Mouse (Mus musculus): Measurements from ENCODE around the gene Zfp442. TPM values are rescaled to one million over a fixed set of nuclear protein-coding genes. Genes with fewer than 3 reads are reported as not detected.
"Not testable (repeated sequence)": the region's sequence is repeated elsewhere in the genome, so short reads cannot be mapped to it uniquely, and the experiment has no call there.

Zfp442 gene
- polyA plus RNA-seq, 1 experiment, result 0.59 TPM

DNA sequence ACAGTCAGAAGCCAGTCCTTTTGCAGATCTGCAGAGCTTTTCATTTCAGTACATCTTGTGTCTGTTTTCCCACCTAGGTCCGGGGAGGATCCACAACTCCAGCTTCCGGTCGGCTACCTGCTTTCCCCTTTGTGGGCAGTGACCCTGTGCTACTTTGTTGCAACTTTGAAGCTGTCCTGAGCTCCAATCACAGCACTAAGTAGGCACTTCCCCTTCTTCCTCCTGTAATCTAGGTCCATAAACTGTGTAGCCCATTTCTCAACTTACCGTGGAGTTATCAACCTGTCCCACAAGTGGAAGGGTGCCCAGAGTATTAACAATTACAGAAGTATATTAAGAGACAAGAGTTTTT lies 88.4 kb downstream of the Zfp442 start:
- peak overlapping the region; percentile 89 for H3K4me3 ChIP-seq (ENCODE audit: control insufficient read depth, low read depth, low read length)
- no peak for TF ChIP-seq POLR2A (IDR thresholded peaks at IDR 0.05; ENCODE audit: control insufficient read depth, low read depth, low read length)
- no peaks in the 10 kb centered on the region for H3K27me3 ChIP-seq (ENCODE audit: control insufficient read depth, insufficient read depth, low read length)
- H3K4me1 ChIP-seq (ENCODE audit: control insufficient read depth, insufficient read depth, low read length), result peaks cover 3% of the 10 kb centered on the region; the same call in 1 of the 2 replicates
- H3K36me3 ChIP-seq (ENCODE audit: control insufficient read depth, insufficient read depth, low read length), result no peaks in the 10 kb centered on the region
- H3K27ac ChIP-seq (ENCODE audit: control insufficient read depth, insufficient read depth, low read depth, low read length), result peak overlapping the region; percentile 46; the same call in 1 of the 2 replicates

DNA sequence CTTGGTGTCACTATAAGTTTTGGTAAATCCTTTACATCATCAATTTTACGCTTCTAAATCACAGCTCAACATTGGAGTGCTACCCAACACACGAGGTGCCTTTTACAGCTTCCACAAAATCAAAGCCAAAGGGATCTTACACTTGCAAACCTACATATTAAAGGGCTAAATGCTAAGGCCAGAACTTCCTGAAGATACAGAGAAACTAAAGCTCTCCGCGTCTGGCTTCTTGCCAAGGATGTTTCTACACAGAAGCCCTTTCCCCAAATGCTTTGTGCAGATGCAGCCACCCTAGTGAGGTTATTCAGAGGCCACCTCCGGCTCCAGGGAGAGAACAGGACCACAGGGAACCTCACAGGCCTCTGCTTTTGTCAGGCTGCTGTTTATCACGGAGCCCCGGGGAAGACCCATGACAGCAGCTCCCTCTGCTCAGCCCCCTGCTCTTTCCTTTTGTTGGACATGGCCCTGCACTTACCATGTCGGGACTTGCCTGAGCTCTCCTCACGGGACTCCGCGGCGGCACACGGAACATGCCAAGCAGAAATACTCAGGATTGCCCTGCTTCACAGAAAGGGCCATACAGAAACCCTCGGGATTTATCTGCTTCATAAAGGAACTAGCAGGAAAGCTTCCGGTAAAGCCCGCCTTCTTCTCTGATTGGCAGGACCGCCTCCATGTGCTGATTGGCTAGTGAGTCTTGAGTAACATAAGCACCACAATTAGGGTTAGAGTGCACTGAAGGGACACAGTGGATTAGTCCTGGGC lies 89.0 kb downstream of the Zfp442 start, which contains the start of gene 3300002I08Rik:
TSS of gene 3300002I08Rik (minus strand) at position 653 of the 765 bp plus-strand sequence.
- H3K4me1 ChIP-seq (ENCODE audit: control insufficient read depth, insufficient read depth, low read length); H3K36me3 ChIP-seq (ENCODE audit: control insufficient read depth, insufficient read depth, low read length); H3K27me3 ChIP-seq (ENCODE audit: control insufficient read depth, insufficient read depth, low read length): not testable (repeated sequence)
- Histone ChIP-seq H3K27ac (ENCODE audit: control insufficient read depth, insufficient read depth, low read depth, low read length) (peak within 1 kb of the TSS; percentile 46; the same call in 1 of the 2 replicates), H3K4me3 (ENCODE audit: control insufficient read depth, low read depth, low read length) (peak within 1 kb of the TSS; percentile 89)

Other genes with a start within 250 kb of the Zfp442 start
- 0.19 and 0.25 TPM in 2 replicates for gene Zfp937, start 233.4 kb downstream of the Zfp442 start, polyA plus RNA-seq (2012; rRNA removed)
- gene Gm21994, start 195.9 kb downstream of the Zfp442 start, polyA plus RNA-seq (2012; rRNA removed), result 0.14 TPM in 1 of 2 replicates, not detected in the other
- 0.04 and 0.07 TPM in 2 replicates for gene Gm14124, start 194.0 kb downstream of the Zfp442 start, polyA plus RNA-seq (2012; rRNA removed)
- not detected in 2 replicates for gene Gm10130, start 127.8 kb downstream of the Zfp442 start, polyA plus RNA-seq (2012; rRNA removed)
- gene 3300002I08Rik, start 88.7 kb downstream of the Zfp442 start, polyA plus RNA-seq (2012; rRNA removed), result 0.90 and 1.3 TPM in 2 replicates
- gene Zfp345, start 33.6 kb upstream of the Zfp442 start, polyA plus RNA-seq (2012; rRNA removed), result not detected in 2 replicates
- 0.46 and 0.78 TPM in 2 replicates for gene Cst7, start 118.9 kb upstream of the Zfp442 start, polyA plus RNA-seq (2012; rRNA removed)
- gene Apmap, start 157.1 kb upstream of the Zfp442 start, polyA plus RNA-seq (2012; rRNA removed), result 24.1 and 31.2 TPM in 2 replicates
- gene Acss1, start 217.0 kb upstream of the Zfp442 start, polyA plus RNA-seq (2012; rRNA removed), result 9.7 and 14.6 TPM in 2 replicates
- 0.02 TPM in 1 of 2 replicates, not detected in the other for gene Vsx1, start 237.9 kb upstream of the Zfp442 start, polyA plus RNA-seq (2012; rRNA removed)

Measured in testis, adult 2 months (tissue).